Mouse (Mus musculus) adrenal gland, adult 2 months (tissue): ENCODE measurements around the gene Sec61a2. TPM values are rescaled to one million over a fixed set of nuclear protein-coding genes. Genes with fewer than 3 reads are reported as not detected.
A peak's percentile ranks its signal among the peaks of the same experiment; 100 is the strongest.

ENCODE experiments used
- DNase-seq: peaks from one replicate; pipeline ENCODE4 v3.0.0; 2021
- polyA plus RNA-seq: library from polyadenylated mRNA; depleted of rRNA; stranded (reverse); fragments of >200 nt; gene quantifications from 2 replicates; pipeline ENCODE4 v1.2.3, GENCODE M21; 2012; rRNA removed
- total RNA-seq, 2 experiments: library from RNA; stranded (reverse); gene quantifications; 2 replicates each; pipeline ENCODE4 v1.2.3; 2021

The Sec61a2 gene
- total and polyA plus RNA-seq, 3 experiments: 24.1 to 31.7 (median 25.5) TPM

- no peak for DNase-seq
Measured at GRCm38 (mm10) chr2:5888865-5889264, 6.4 kb downstream of the Sec61a2 start.

GRCm38 (mm10) chr2:5877446-5877845 lies 17.8 kb downstream of the Sec61a2 start:
- DNase-seq: no peak

- peak; percentile 23 for DNase-seq
Measured at GRCm38 (mm10) chr2:5869746-5870145, 25.5 kb downstream of the Sec61a2 start.

GRCm38 (mm10) chr2:5867681-5868080 lies 27.6 kb downstream of the Sec61a2 start:
- no peak for DNase-seq

- DNase-seq: no peak
Measured at GRCm38 (mm10) chr2:5862834-5863233, 32.4 kb downstream of the Sec61a2 start, which contains the start of gene Gm13199. Gene Gm13199 (minus strand): TSS chr2:5862934.

GRCm38 (mm10) chr2:5851866-5852265 lies 43.4 kb downstream of the Sec61a2 start:
- DNase-seq: no peak

- peak; percentile 76 for DNase-seq
Measured at GRCm38 (mm10) chr2:5851116-5851515, 44.1 kb downstream of the Sec61a2 start.

- DNase-seq: no peak
Measured at GRCm38 (mm10) chr2:5845826-5846225, 49.4 kb downstream of the Sec61a2 start.

GRCm38 (mm10) chr2:5844873-5845631 lies 50.2 kb downstream of the Sec61a2 start, which contains the start of the genes Nudt5 and Cdc123:
Gene Nudt5 (plus strand): TSS chr2:5845019.
Gene Cdc123 (minus strand): TSS chr2:5845164.
- peak; percentile 91 for DNase-seq

- DNase-seq: no peak
Measured at GRCm38 (mm10) chr2:5844181-5844872, 50.9 kb downstream of the Sec61a2 start.

- no peak for DNase-seq
Measured at GRCm38 (mm10) chr2:5840815-5841214, 54.4 kb downstream of the Sec61a2 start.

- no peak for DNase-seq
Measured at GRCm38 (mm10) chr2:5825265-5825913, 69.8 kb downstream of the Sec61a2 start.

- no peak for DNase-seq
Measured at GRCm38 (mm10) chr2:5824685-5825084, 70.5 kb downstream of the Sec61a2 start.

GRCm38 (mm10) chr2:5824213-5824612 lies 71.0 kb downstream of the Sec61a2 start:
- DNase-seq: no peak

GRCm38 (mm10) chr2:5822449-5822848 lies 72.8 kb downstream of the Sec61a2 start:
- DNase-seq: no peak

- DNase-seq: no peak
Measured at GRCm38 (mm10) chr2:5821264-5821663, 74.0 kb downstream of the Sec61a2 start.

Other genes with a start within 250 kb of the Sec61a2 start
- gene Camk1d, start 180.9 kb downstream of the Sec61a2 start, total RNA-seq: 1 to 10 TPM; 4.8 to 7.6 TPM
- gene Camk1d, start 180.9 kb downstream of the Sec61a2 start, polyA plus RNA-seq: 3.3 and 4.5 TPM in 2 replicates
- gene Nudt5, start 50.4 kb downstream of the Sec61a2 start, total RNA-seq: 10 to 100 TPM; 48.8 to 49.5 TPM
- gene Nudt5, start 50.4 kb downstream of the Sec61a2 start, polyA plus RNA-seq: 4.9 and 7.7 TPM in 2 replicates
- gene Cdc123, start 50.3 kb downstream of the Sec61a2 start, total RNA-seq: 100 to 1,000 TPM; 122 to 154 TPM
- gene Cdc123, start 50.3 kb downstream of the Sec61a2 start, polyA plus RNA-seq: 21.7 and 31.2 TPM in 2 replicates
- gene Gm13199, start 32.5 kb downstream of the Sec61a2 start, total RNA-seq: under 1 TPM; 0.40 to 0.93 TPM
- gene Gm13199, start 32.5 kb downstream of the Sec61a2 start, polyA plus RNA-seq: 1.5 and 2.3 TPM in 2 replicates
- gene Dhtkd1, start 47.4 kb upstream of the Sec61a2 start, total RNA-seq: 10 to 100 TPM; 12.1 to 14.8 TPM
- gene Dhtkd1, start 47.4 kb upstream of the Sec61a2 start, polyA plus RNA-seq: 4.2 and 4.3 TPM in 2 replicates
- 10 to 100 TPM; 19.5 to 27.4 TPM for gene Upf2, start 56.0 kb upstream of the Sec61a2 start, total RNA-seq
- 0.52 and 0.63 TPM in 2 replicates for gene Upf2, start 56.0 kb upstream of the Sec61a2 start, polyA plus RNA-seq
- gene Proser2, start 234.8 kb upstream of the Sec61a2 start, total RNA-seq: 10 to 100 TPM in 1 of 2 experiments, 1 to 10 TPM in 1; 8.7 to 18.7 TPM
- gene Proser2, start 234.8 kb upstream of the Sec61a2 start, polyA plus RNA-seq: 12.1 and 15.6 TPM in 2 replicates